Comparison of ENCODE assay signal across 8 mouse cellular contexts in the genomic region with DNA sequence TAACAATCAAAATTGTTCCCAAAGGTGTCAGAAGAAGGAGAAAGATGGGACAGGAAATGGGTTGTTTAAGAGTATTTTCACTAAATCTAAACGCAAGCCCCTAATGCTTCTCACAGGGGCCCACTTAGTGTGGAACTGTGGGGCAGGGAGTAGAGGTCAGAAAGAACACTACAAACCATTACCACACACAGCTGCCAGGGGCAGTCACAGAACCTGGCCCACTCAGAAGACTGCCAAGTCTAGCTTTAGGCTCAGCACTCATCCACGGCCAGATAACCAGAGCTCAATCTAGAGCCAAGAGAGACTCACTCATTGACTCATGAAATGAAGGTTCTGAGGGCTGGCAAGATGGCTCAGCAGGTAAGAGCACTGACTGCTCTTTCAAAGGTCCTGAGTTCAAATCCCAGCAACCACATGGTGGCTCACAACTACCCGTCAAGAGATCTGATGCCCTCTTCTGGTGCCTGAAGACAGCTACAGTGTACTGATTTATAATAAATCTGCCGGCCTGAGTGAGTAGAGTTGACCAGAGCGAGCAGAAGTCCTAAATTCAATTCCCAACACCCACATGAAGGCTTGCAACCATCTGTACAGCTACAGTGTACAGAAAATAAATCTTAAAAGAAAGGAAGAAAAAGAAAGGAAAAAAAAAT. TPM values are rescaled to one million over a fixed set of nuclear protein-coding genes. Genes with fewer than 3 reads are reported as not detected.
DNase-seq lines count a peak whose midpoint lies in the region; ATAC-seq and TF ChIP-seq lines count a peak whose summit lies in the region.

No protein-coding gene starts in this region.

- no peak overlapping the region for H3K27ac ChIP-seq in CH12.LX (ENCODE audit: insufficient read depth, low read depth)
- no peak overlapping the region for H3K27ac ChIP-seq in forebrain, embryonic 16.5 days (ENCODE audit: low read length)
- no peak overlapping the region for H3K27ac ChIP-seq in liver, embryonic 13.5 days

- peaks cover 30 to 47% of the 10 kb centered on the region in 2 experiments for H3K36me3 ChIP-seq in CH12.LX (replicated peaks in 1 of 2; ENCODE audit: control insufficient read depth in 1 of 2, insufficient read depth in 1 of 2, low read length in 1 of 2)
- H3K36me3 ChIP-seq in forebrain, embryonic 16.5 days (ENCODE audit: control insufficient read depth, insufficient read depth), result peaks cover 5% of the 10 kb centered on the region; the same call in 1 of the 2 replicates
- peaks cover 25% of the 10 kb centered on the region for H3K36me3 ChIP-seq in liver, embryonic 13.5 days

- H3K4me1 ChIP-seq in CH12.LX (ENCODE audit: control insufficient read depth in 1 of 2, insufficient read depth in 2 of 2), result peaks cover 3 to 30% of the 10 kb centered on the region in 2 experiments; a peak in 3 of 4 replicates
- H3K4me1 ChIP-seq in forebrain, embryonic 16.5 days (replicated peaks; ENCODE audit: control insufficient read depth, insufficient read depth, low read length), result peaks cover 39% of the 10 kb centered on the region
- H3K4me1 ChIP-seq in liver, embryonic 13.5 days (replicated peaks), result peaks cover 18% of the 10 kb centered on the region

- TF ChIP-seq POLR2A in CH12.LX (IDR thresholded peaks at IDR 0.05; ENCODE audit: low read depth, low read length), result no peak

- peak overlapping the region; percentile 80 to 92 (median 85) for H3K4me3 ChIP-seq in CH12.LX (replicated peaks in 1 of 3; ENCODE audit: low read depth in 2 of 3, low read length in 2 of 3, poor library complexity in 1 of 3)
- peak overlapping the region; percentile 76 for H3K4me3 ChIP-seq in forebrain, embryonic 16.5 days (replicated peaks; ENCODE audit: low read length)
- H3K4me3 ChIP-seq in liver, embryonic 13.5 days (replicated peaks), result peak overlapping the region; percentile 65

- dilution Hi-C loops in CH12.LX (cut with MboI; ENCODE audit: extremely low pct_ligation_motif_present, extremely low pct_unique_long_range_greater_than_20kb, low sequenced_read_pairs), result no loop called here

- DNase-seq in embryo, embryonic 10 days (ENCODE audit: low spot score), result peak; percentile 52
- DNase-seq in embryo, embryonic 11 days, result no peak
- peak; percentile 41 for DNase-seq in CH12.LX (ENCODE audit: extremely low read depth)
- DNase-seq in liver, embryonic 13.5 days, result no peak
- DNase-seq in thymus, postnatal 10 days (ENCODE audit: low spot score in 2 of 2), result no peak
- DNase-seq in cerebellum, postnatal 14 days, result no peak
- no peak for DNase-seq in urinary bladder, adult 2 months (ENCODE audit: low spot score)

- no peak for TF ChIP-seq EP300 in CH12.LX (IDR thresholded peaks at IDR 0.05; ENCODE audit: low read length)

- TF ChIP-seq RAD21 in CH12.LX (IDR thresholded peaks at IDR 0.05; ENCODE audit: low read depth, low read length), result no peak

- peaks cover 3% of the 10 kb centered on the region for H3K9me3 ChIP-seq in CH12.LX (replicated peaks; ENCODE audit: low read length)
- no peaks in the 10 kb centered on the region for H3K9me3 ChIP-seq in forebrain, embryonic 16.5 days (ENCODE audit: control insufficient read depth, low read length)
- H3K9me3 ChIP-seq in liver, embryonic 13.5 days (replicated peaks), result no peaks in the 10 kb centered on the region

- peak overlapping the region; percentile 48 for H3K4me2 ChIP-seq in CH12.LX (ENCODE audit: insufficient read depth, low read depth, poor library complexity, severe bottlenecking)
- H3K4me2 ChIP-seq in forebrain, embryonic 16.5 days (ENCODE audit: low read length), result peak overlapping the region; percentile 99
- H3K4me2 ChIP-seq in liver, embryonic 13.5 days, result peak overlapping the region; percentile 81

- peak in 1 of 2 experiments; percentile 48; a peak in 2 of 4 replicates for TF ChIP-seq CTCF in CH12.LX (conservative IDR thresholded peaks at IDR 0.05 in 1 of 2, IDR thresholded peaks at IDR 0.05 in 1 of 2; ENCODE audit: low read depth in 2 of 2, low read length in 2 of 2)

- in situ Hi-C loops in CH12.LX (cut with MboI; ENCODE audit: low pct_ligation_motif_present, low pct_unique_long_range_greater_than_20kb, low sequenced_read_pairs), result no loop called here

- H3K9ac ChIP-seq in CH12.LX (ENCODE audit: insufficient read depth, low read depth), result peak overlapping the region; percentile 64
- H3K9ac ChIP-seq in forebrain, embryonic 16.5 days (replicated peaks; ENCODE audit: low read depth, low read length), result no peak overlapping the region
- no peak overlapping the region for H3K9ac ChIP-seq in liver, embryonic 13.5 days

- no peak for ATAC-seq in forebrain, embryonic 16.5 days
- ATAC-seq in liver, embryonic 13.5 days (ENCODE audit: low read depth), result no peak

- H3K27me3 ChIP-seq in CH12.LX (replicated peaks), result no peaks in the 10 kb centered on the region
- H3K27me3 ChIP-seq in forebrain, embryonic 16.5 days (replicated peaks; ENCODE audit: control insufficient read depth, insufficient read depth, low read length), result peaks cover 2% of the 10 kb centered on the region; the same call in 1 of the 2 replicates
- peaks cover 57% of the 10 kb centered on the region for H3K27me3 ChIP-seq in liver, embryonic 13.5 days

- peaks cover 19% of the 10 kb centered on the region for H3K79me2 ChIP-seq in CH12.LX (replicated peaks; ENCODE audit: control insufficient read depth, extremely low read depth, insufficient read depth, poor library complexity, severe bottlenecking)

- WGBS in forebrain, embryonic 16.5 days, result 41% methylated on average over 5 of the region's 5 CpGs
- 44% methylated on average over 5 of the region's 5 CpGs for WGBS in liver, embryonic 13.5 days (ENCODE audit: insufficient replicate concordance)

TF ChIP-seq in CH12.LX, 34 proteins besides CTCF, POLR2A, EP300 and RAD21:
- no peak for TF ChIP-seq ELF1 (IDR thresholded peaks at IDR 0.05; ENCODE audit: low read depth, low read length)
- no peak for TF ChIP-seq MAFK (IDR thresholded peaks at IDR 0.05; ENCODE audit: insufficient replicate concordance, low read length)
- TF ChIP-seq MYC (IDR thresholded peaks at IDR 0.05; ENCODE audit: low read depth, low read length), result peak; percentile 68; the same call in 1 of the 2 replicates

RNA-seq across cellular contexts. Expression of gene Inppl1, which starts 2.4 kb away (rescaled TPM):
- total RNA-seq in CH12.LX (2012; rRNA removed) (36.1 and 44.3 TPM in 2 replicates), CH12.LX (2014; rRNA removed) (21.6 and 27.3 TPM in 2 replicates)
- polyA plus RNA-seq in CH12.LX (2012; ENCODE audit: insufficient read length, low read depth), result 35.7 and 37.9 TPM in 2 replicates
- polyA plus RNA-seq in forebrain, embryonic 16.5 days (2015; fragmentation: Nextera tagmentation; extraction: Ambion mirVana), result 20.0 and 20.5 TPM in 2 replicates
- 3.6 and 5.2 TPM in 2 replicates for polyA plus RNA-seq in liver, embryonic 13.5 days (2015; fragmentation: Nextera tagmentation; extraction: Ambion mirVana)
- polyA plus RNA-seq in urinary bladder, adult 2 months (2012; rRNA removed), result 54.1 and 59.0 TPM in 2 replicates

RNA-seq across cellular contexts. Expression of gene Phox2a, which starts 17.5 kb away (rescaled TPM):
- total RNA-seq in CH12.LX (2012; rRNA removed) (not detected in 2 replicates), CH12.LX (2014; rRNA removed) (not detected in 2 replicates)
- polyA plus RNA-seq in CH12.LX (2012; ENCODE audit: insufficient read length, low read depth), result not detected in 2 replicates
- polyA plus RNA-seq in forebrain, embryonic 16.5 days (2015; fragmentation: Nextera tagmentation; extraction: Ambion mirVana), result not detected in 2 replicates
- polyA plus RNA-seq in liver, embryonic 13.5 days (2015; fragmentation: Nextera tagmentation; extraction: Ambion mirVana), result not detected in 2 replicates
- 0.09 and 0.14 TPM in 2 replicates for polyA plus RNA-seq in urinary bladder, adult 2 months (2012; rRNA removed)

RNA-seq across cellular contexts. Expression of gene Folr2, which starts 21.4 kb away (rescaled TPM):
- not detected in 2 replicates for total RNA-seq in CH12.LX (2012; rRNA removed)
- not detected in 2 replicates for total RNA-seq in CH12.LX (2014; rRNA removed)
- not detected in 2 replicates for polyA plus RNA-seq in CH12.LX (2012; ENCODE audit: insufficient read length, low read depth)
- polyA plus RNA-seq in forebrain, embryonic 16.5 days (2015; fragmentation: Nextera tagmentation; extraction: Ambion mirVana), result 0.65 and 0.94 TPM in 2 replicates
- polyA plus RNA-seq in liver, embryonic 13.5 days (2015; fragmentation: Nextera tagmentation; extraction: Ambion mirVana), result 3.6 and 4.4 TPM in 2 replicates
- polyA plus RNA-seq in urinary bladder, adult 2 months (2012; rRNA removed), result 63.8 and 99.3 TPM in 2 replicates

RNA-seq across cellular contexts. Expression of gene Anapc15, which starts 27.9 kb away (rescaled TPM):
- total RNA-seq in CH12.LX (2012; rRNA removed) (69.1 and 88.8 TPM in 2 replicates), CH12.LX (2014; rRNA removed) (90.6 and 98.5 TPM in 2 replicates)
- polyA plus RNA-seq in CH12.LX (2012; ENCODE audit: insufficient read length, low read depth), result 97.1 and 107 TPM in 2 replicates
- 68.6 and 72.3 TPM in 2 replicates for polyA plus RNA-seq in forebrain, embryonic 16.5 days (2015; fragmentation: Nextera tagmentation; extraction: Ambion mirVana)
- 66.2 and 71.8 TPM in 2 replicates for polyA plus RNA-seq in liver, embryonic 13.5 days (2015; fragmentation: Nextera tagmentation; extraction: Ambion mirVana)
- 41.6 and 47.8 TPM in 2 replicates for polyA plus RNA-seq in urinary bladder, adult 2 months (2012; rRNA removed)

RNA-seq across cellular contexts. Expression of gene Folr1, which starts 35.0 kb away (rescaled TPM):
- total RNA-seq in CH12.LX (2012; rRNA removed), result 0.25 and 0.34 TPM in 2 replicates
- total RNA-seq in CH12.LX (2014; rRNA removed), result not detected in 2 replicates
- polyA plus RNA-seq in CH12.LX (2012; ENCODE audit: insufficient read length, low read depth), result not detected in 2 replicates
- 17.1 and 19.2 TPM in 2 replicates for polyA plus RNA-seq in forebrain, embryonic 16.5 days (2015; fragmentation: Nextera tagmentation; extraction: Ambion mirVana)
- polyA plus RNA-seq in liver, embryonic 13.5 days (2015; fragmentation: Nextera tagmentation; extraction: Ambion mirVana), result 0.38 and 0.41 TPM in 2 replicates
- 0.72 and 2.7 TPM in 2 replicates for polyA plus RNA-seq in urinary bladder, adult 2 months (2012; rRNA removed)

Comparison
In these comparisons a context has a peak if more than half of its experiments do, and no peak if none do; other contexts are left out.
1. DNase-seq: peak in embryo, embryonic 10 days (single experiment) and CH12.LX (single experiment); none in embryo, embryonic 11 days (single experiment), liver, embryonic 13.5 days (single experiment), thymus, postnatal 10 days (0 of 2), cerebellum, postnatal 14 days (0 of 2) and urinary bladder, adult 2 months (single experiment).
2. H3K4me2 ChIP-seq: peak in every context shown above with its lines; median percentile 99 in forebrain, embryonic 16.5 days; 81 in liver, embryonic 13.5 days; 48 in CH12.LX.
3. RNA of gene Folr2, which starts 21.4 kb away (polyA plus RNA-seq): 63.8 to 99.3 TPM in urinary bladder, adult 2 months; 3.6 to 4.4 TPM in liver, embryonic 13.5 days, 0.65 to 0.94 TPM in forebrain, embryonic 16.5 days and not detected in CH12.LX; every median in the first group is over 10 times any median in the second.
4. Peak in every context shown above with its lines, with median percentiles within 50 percentile points of each other: H3K4me3 ChIP-seq.